Comparison of ENCODE assay signal across 10 mouse cellular contexts in the genomic region with DNA sequence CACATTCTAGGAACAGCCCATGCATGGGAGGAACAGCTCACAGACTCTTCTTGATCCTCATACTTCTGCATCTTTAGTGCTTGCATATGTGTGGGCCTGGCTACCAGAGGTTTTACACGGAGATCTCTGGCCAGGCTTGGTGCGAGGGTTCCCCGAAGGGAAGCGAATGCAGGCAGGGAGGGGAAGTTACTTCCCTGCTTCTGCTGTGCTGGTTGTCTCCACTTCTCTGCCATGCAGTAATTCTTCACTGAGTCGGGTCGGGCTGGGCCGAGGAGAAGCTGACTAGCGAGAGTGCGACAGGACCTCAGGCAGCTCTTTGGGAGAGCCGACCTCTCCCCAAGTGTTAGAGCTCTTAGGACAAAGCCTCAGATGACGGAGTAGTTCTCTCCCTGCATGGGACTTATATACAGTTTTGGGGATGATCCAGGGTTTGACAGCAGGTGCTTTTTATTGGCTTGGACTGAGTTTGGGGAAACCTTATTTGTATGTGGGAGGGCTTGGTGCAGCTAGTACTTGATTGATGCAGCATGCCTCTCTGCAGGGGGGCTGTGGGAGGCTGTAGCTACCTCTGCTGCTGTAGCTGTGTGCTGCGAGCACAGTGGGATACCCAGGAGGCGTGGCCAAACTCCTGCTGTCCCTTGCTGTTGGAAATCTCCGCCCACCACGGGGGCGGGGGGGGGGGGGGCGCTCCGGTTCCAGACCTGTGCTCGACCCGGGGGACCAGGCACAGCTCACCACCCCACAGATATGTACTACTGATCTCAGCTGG. TPM values are rescaled to one million over a fixed set of nuclear protein-coding genes. Genes with fewer than 3 reads are reported as not detected.
DNase-seq lines count a peak whose midpoint lies in the region; ATAC-seq and TF ChIP-seq lines count a peak whose summit lies in the region.
"Had no signal": no experiment of that assay in that cellular context is flagged by ENCODE, and none has a peak within 500 bp of the region (broad histone marks: within the 10 kb centered on the region; RNA-seq: fewer than 3 reads in every experiment).

No protein-coding gene starts in this region.

- H3K4me3 ChIP-seq in forebrain, embryonic 16.5 days (replicated peaks; ENCODE audit: low read length), result no peak overlapping the region
- H3K4me3 ChIP-seq in forebrain, postnatal 0 days (ENCODE audit: low read depth, low read length), result no peak overlapping the region
- H3K4me3 ChIP-seq in liver, postnatal 0 days (ENCODE audit: low read depth, low read length), result no peak overlapping the region
- no peak overlapping the region for H3K4me3 ChIP-seq in neural tube, embryonic 15.5 days (replicated peaks)
- H3K4me3 ChIP-seq: stomach, embryonic 15.5 days had no signal

- no peaks in the 10 kb centered on the region for H3K36me3 ChIP-seq in forebrain, embryonic 16.5 days (ENCODE audit: control insufficient read depth, insufficient read depth)
- H3K36me3 ChIP-seq in forebrain, postnatal 0 days (ENCODE audit: insufficient read depth), result no peaks in the 10 kb centered on the region
- H3K36me3 ChIP-seq in liver, postnatal 0 days (replicated peaks; ENCODE audit: insufficient read depth, low read length), result no peaks in the 10 kb centered on the region
- H3K36me3 ChIP-seq in neural tube, embryonic 15.5 days, result no peaks in the 10 kb centered on the region

- TF ChIP-seq CTCF in forebrain, postnatal 0 days (IDR thresholded peaks at IDR 0.05; ENCODE audit: low read depth), result no peak
- TF ChIP-seq CTCF in liver, postnatal 0 days (IDR thresholded peaks at IDR 0.05; ENCODE audit: low read depth), result no peak

- no peak overlapping the region for H3K9ac ChIP-seq in forebrain, embryonic 16.5 days (replicated peaks; ENCODE audit: low read depth, low read length)
- no peak overlapping the region for H3K9ac ChIP-seq in forebrain, postnatal 0 days
- H3K9ac ChIP-seq in liver, postnatal 0 days (replicated peaks), result no peak overlapping the region
- H3K9ac ChIP-seq in neural tube, embryonic 15.5 days (replicated peaks), result no peak overlapping the region
- H3K9ac ChIP-seq: stomach, embryonic 15.5 days had no signal

- peak; percentile 40; the same call in 1 of the 2 replicates for ATAC-seq in forebrain, embryonic 16.5 days
- ATAC-seq in forebrain, postnatal 0 days, result no peak
- ATAC-seq in liver, postnatal 0 days, result peak; percentile 8; the same call in 1 of the 2 replicates
- ATAC-seq in hematopoietic stem cell, adult 5-6 weeks (replicated peaks in 1 of 2; ENCODE audit: insufficient read depth in 1 of 2, low FRiP score in 2 of 2, low TSS enrichment in 1 of 2, low read depth in 1 of 2, poor library complexity in 2 of 2, severe bottlenecking in 2 of 2), result peak; percentile 32 to 62; a peak in 2 of 4 replicates
- ATAC-seq in neural tube, embryonic 15.5 days (ENCODE audit: low FRiP score), result peak; percentile 41; the same call in 1 of the 2 replicates

- TF ChIP-seq EP300 in liver, postnatal 0 days (IDR thresholded peaks at IDR 0.05; ENCODE audit: low read depth), result no peak

- H3K27ac ChIP-seq in forebrain, embryonic 16.5 days (ENCODE audit: low read length), result no peak overlapping the region
- no peak overlapping the region for H3K27ac ChIP-seq in forebrain, postnatal 0 days (ENCODE audit: low read depth, low read length)
- no peak overlapping the region for H3K27ac ChIP-seq in liver, postnatal 0 days (ENCODE audit: low read depth)
- H3K27ac ChIP-seq in neural tube, embryonic 15.5 days (replicated peaks), result peak overlapping the region; percentile 18; the same call in 1 of the 2 replicates
- H3K27ac ChIP-seq: stomach, embryonic 15.5 days had no signal

- no peaks in the 10 kb centered on the region for H3K27me3 ChIP-seq in forebrain, embryonic 16.5 days (replicated peaks; ENCODE audit: control insufficient read depth, insufficient read depth, low read length)
- H3K27me3 ChIP-seq in forebrain, postnatal 0 days (ENCODE audit: insufficient read depth, low read length), result no peaks in the 10 kb centered on the region
- no peaks in the 10 kb centered on the region for H3K27me3 ChIP-seq in liver, postnatal 0 days (ENCODE audit: insufficient read depth, low read length)
- no peaks in the 10 kb centered on the region for H3K27me3 ChIP-seq in neural tube, embryonic 15.5 days (replicated peaks)
- H3K27me3 ChIP-seq: stomach, embryonic 15.5 days had no signal

- 30% methylated on average over 17 of the region's 20 CpGs for WGBS in forebrain, embryonic 16.5 days
- 31% methylated on average over 20 of the region's 20 CpGs for WGBS in forebrain, postnatal 0 days
- WGBS in liver, postnatal 0 days (ENCODE audit: insufficient replicate concordance), result 61% methylated on average over 17 of the region's 20 CpGs
- 24% methylated on average over 17 of the region's 20 CpGs for WGBS in neural tube, embryonic 15.5 days

- H3K4me2 ChIP-seq in forebrain, embryonic 16.5 days (ENCODE audit: low read length), result no peak overlapping the region
- no peak overlapping the region for H3K4me2 ChIP-seq in forebrain, postnatal 0 days (ENCODE audit: low read depth)
- H3K4me2 ChIP-seq in liver, postnatal 0 days (ENCODE audit: low read depth, low read length), result no peak overlapping the region
- no peak overlapping the region for H3K4me2 ChIP-seq in neural tube, embryonic 15.5 days
- H3K4me2 ChIP-seq: stomach, embryonic 15.5 days had no signal

- no peak for DNase-seq in forebrain, postnatal 0 days
- DNase-seq in liver, postnatal 0 days, result peak; percentile 17
- DNase-seq in liver, result no peak
- DNase-seq in thymus, postnatal 10 days (ENCODE audit: low spot score in 2 of 2), result no peak
- no peak for DNase-seq in lung, postnatal 14 days
- DNase-seq: gastrocnemius, postnatal 25 days had no signal

- H3K9me3 ChIP-seq in forebrain, embryonic 16.5 days (ENCODE audit: control insufficient read depth, low read length), result no peaks in the 10 kb centered on the region
- H3K9me3 ChIP-seq in forebrain, postnatal 0 days (ENCODE audit: low read length), result no peaks in the 10 kb centered on the region
- H3K9me3 ChIP-seq in liver, postnatal 0 days (ENCODE audit: low read length), result no peaks in the 10 kb centered on the region
- H3K9me3 ChIP-seq in neural tube, embryonic 15.5 days (replicated peaks), result no peaks in the 10 kb centered on the region
- H3K9me3 ChIP-seq: stomach, embryonic 15.5 days had no signal

- H3K4me1 ChIP-seq in forebrain, embryonic 16.5 days (replicated peaks; ENCODE audit: control insufficient read depth, insufficient read depth, low read length), result no peaks in the 10 kb centered on the region
- H3K4me1 ChIP-seq in forebrain, postnatal 0 days (ENCODE audit: insufficient read depth), result no peaks in the 10 kb centered on the region
- 0 out of 2 replicates have a peak, but pooled peaks cover 5% of the 10 kb centered on the region for H3K4me1 ChIP-seq in liver, postnatal 0 days (ENCODE audit: insufficient read depth)
- H3K4me1 ChIP-seq in neural tube, embryonic 15.5 days, result peaks cover 9% of the 10 kb centered on the region
- H3K4me1 ChIP-seq: stomach, embryonic 15.5 days had no signal

RNA-seq across cellular contexts. Expression of gene Ube2k, which starts 24.3 kb away (rescaled TPM):
- polyA plus RNA-seq in forebrain, embryonic 16.5 days (2015; fragmentation: Nextera tagmentation; extraction: Ambion mirVana), result 188 and 191 TPM in 2 replicates
- total RNA-seq in forebrain, postnatal 0 days (2014; rRNA removed), result 44.8 and 55.8 TPM in 2 replicates
- 172 and 207 TPM in 2 replicates for polyA plus RNA-seq in forebrain, postnatal 0 days (2015; fragmentation: Nextera tagmentation; extraction: Ambion mirVana)
- 73.2 and 74.6 TPM in 2 replicates for polyA plus RNA-seq in liver, postnatal 0 days (2015; fragmentation: Nextera tagmentation; extraction: Ambion mirVana)
- 28.9 and 79.7 TPM in 2 replicates for total RNA-seq in hematopoietic stem cell, adult 5-6 weeks (2017)
- polyA plus RNA-seq in neural tube, embryonic 15.5 days (2015; fragmentation: Nextera tagmentation; extraction: Ambion mirVana), result 200 and 217 TPM in 2 replicates

RNA-seq across cellular contexts. Expression of gene Smim14, which starts 24.3 kb away (rescaled TPM):
- polyA plus RNA-seq in forebrain, embryonic 16.5 days (2015; fragmentation: Nextera tagmentation; extraction: Ambion mirVana), result 174 and 198 TPM in 2 replicates
- 139 and 158 TPM in 2 replicates for total RNA-seq in forebrain, postnatal 0 days (2014; rRNA removed)
- 255 and 269 TPM in 2 replicates for polyA plus RNA-seq in forebrain, postnatal 0 days (2015; fragmentation: Nextera tagmentation; extraction: Ambion mirVana)
- polyA plus RNA-seq in liver, postnatal 0 days (2015; fragmentation: Nextera tagmentation; extraction: Ambion mirVana), result 87.0 and 91.0 TPM in 2 replicates
- 104 and 132 TPM in 2 replicates for total RNA-seq in hematopoietic stem cell, adult 5-6 weeks (2017)
- 187 and 197 TPM in 2 replicates for polyA plus RNA-seq in neural tube, embryonic 15.5 days (2015; fragmentation: Nextera tagmentation; extraction: Ambion mirVana)
